Mouse (Mus musculus): ENCODE results near the gene Polr3g. TPM values are rescaled to one million over a fixed set of nuclear protein-coding genes. Genes with fewer than 3 reads are reported as not detected.
"Not testable (repeated sequence)": the region's sequence is repeated elsewhere in the genome, so short reads cannot be mapped to it uniquely, and the experiment has no call there.

Gene Polr3g
- polyA plus RNA-seq, 2 experiments = 6.5 to 11.7 TPM

DNA sequence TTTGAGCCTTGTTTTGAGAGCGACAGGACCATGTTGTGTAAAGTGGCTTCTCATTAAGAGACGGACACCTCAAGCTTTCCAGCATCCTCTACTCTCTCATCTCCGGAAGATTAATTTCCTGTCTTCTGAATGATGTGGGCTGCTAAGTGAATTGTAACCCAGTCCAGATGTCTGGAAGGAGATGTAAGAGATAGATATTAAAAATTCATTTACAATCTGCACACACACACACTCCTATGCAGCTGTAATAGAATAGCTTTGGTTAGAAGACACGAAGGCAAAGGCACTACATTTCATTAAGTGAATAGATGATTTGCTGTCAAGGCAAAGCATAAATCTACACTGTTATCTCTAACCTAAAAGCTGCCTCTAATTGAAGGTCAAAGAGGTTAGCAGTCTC, 18.3 kb upstream of the Polr3g start:
- Histone ChIP-seq H3K36me3 (replicated peaks; ENCODE audit: control insufficient read depth, insufficient read depth, low read depth) (no peaks in the 10 kb centered on the region), H3K9me3 (ENCODE audit: control insufficient read depth, low read length) (no peaks in the 10 kb centered on the region), H3K9ac (replicated peaks) (no peak overlapping the region), H3K4me3 (ENCODE audit: insufficient read depth in 1 of 2, low read depth in 2 of 2, low read length in 2 of 2) (no peak overlapping the region), H3K27me3 (ENCODE audit: control insufficient read depth, insufficient read depth, low read length) (no peaks in the 10 kb centered on the region), H3K4me2 (ENCODE audit: low read depth) (no peak overlapping the region), H3K27ac (no peak overlapping the region), H3K4me1 (replicated peaks; ENCODE audit: control insufficient read depth in 2 of 2, insufficient read depth in 2 of 2, low read length in 1 of 2) (peaks cover 7 to 15% of the 10 kb centered on the region in 2 experiments)
- TF ChIP-seq EP300 (IDR thresholded peaks at IDR 0.05; ENCODE audit: low read depth) (no peak), CTCF (IDR thresholded peaks at IDR 0.05; ENCODE audit: low read depth) (no peak)
- ATAC-seq (ENCODE audit: insufficient read depth) (no peak), DNase-seq (ENCODE audit: low read depth in 3 of 3, low spot score in 3 of 3) (no peak)
- 79% methylated on average over 4 of the region's 4 CpGs for WGBS (ENCODE audit: insufficient replicate concordance)

DNA sequence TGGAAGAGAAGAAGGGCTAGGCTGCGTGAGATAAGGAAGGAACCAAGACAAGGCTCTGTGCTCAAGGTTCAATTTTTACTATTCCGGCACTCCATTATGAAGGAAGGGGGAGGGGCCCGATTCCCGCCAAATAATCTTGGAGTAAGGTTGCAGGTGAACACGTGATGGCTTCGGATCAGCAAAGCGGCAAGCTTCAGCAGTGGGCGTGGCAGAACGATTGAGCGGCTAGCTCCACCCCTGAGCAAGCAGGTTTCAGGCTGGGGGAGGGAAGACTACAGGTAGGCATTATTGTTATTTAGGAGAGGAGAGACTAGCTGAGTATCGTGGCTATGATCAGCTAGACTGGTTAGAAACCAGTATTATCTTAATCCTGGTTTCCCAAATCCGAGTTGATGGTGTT, 17.3 kb upstream of the Polr3g start:
- H3K27ac ChIP-seq; H3K9ac ChIP-seq (replicated peaks); ATAC-seq (ENCODE audit: insufficient read depth); H3K36me3 ChIP-seq (replicated peaks; ENCODE audit: control insufficient read depth, insufficient read depth, low read depth); DNase-seq (ENCODE audit: low read depth in 3 of 3, low spot score in 3 of 3); H3K4me2 ChIP-seq (ENCODE audit: low read depth); H3K9me3 ChIP-seq (ENCODE audit: control insufficient read depth, low read length); H3K27me3 ChIP-seq (ENCODE audit: control insufficient read depth, insufficient read depth, low read length); H3K4me3 ChIP-seq (ENCODE audit: insufficient read depth in 1 of 2, low read depth in 2 of 2, low read length in 2 of 2): not testable (repeated sequence)
- WGBS (ENCODE audit: insufficient replicate concordance) = 67% methylated on average over 12 of the region's 12 CpGs
- H3K4me1 ChIP-seq (replicated peaks; ENCODE audit: control insufficient read depth in 2 of 2, insufficient read depth in 2 of 2, low read length in 1 of 2) = peaks cover 7 to 15% of the 10 kb centered on the region in 2 experiments

DNA sequence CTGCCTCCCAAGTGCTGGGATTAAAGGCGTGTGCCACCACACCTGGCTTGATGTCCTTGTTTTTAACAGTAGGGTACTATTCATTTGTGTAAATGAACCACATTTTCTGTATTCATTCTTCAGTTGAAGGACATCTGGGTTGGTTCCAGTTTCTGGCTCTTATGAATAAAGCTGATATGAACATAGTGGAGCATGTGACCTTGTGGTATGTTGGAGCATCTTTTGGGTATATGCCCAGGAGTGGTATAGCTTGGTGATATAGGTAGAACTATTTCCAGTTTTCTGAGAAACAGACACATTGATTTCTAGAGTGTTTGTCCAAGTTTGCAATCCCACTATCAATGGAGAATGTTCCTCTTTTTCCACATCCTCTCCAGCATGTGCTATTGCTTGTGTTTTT, 3.1 kb upstream of the Polr3g start:
- WGBS (ENCODE audit: insufficient replicate concordance) = 71% methylated on average over 1 of the region's 1 CpGs
- no peaks in the 10 kb centered on the region for H3K36me3 ChIP-seq (replicated peaks; ENCODE audit: control insufficient read depth, insufficient read depth, low read depth)
- no peak overlapping the region for H3K9ac ChIP-seq (replicated peaks)
- no peak overlapping the region for H3K4me2 ChIP-seq (ENCODE audit: low read depth)
- H3K4me1 ChIP-seq (replicated peaks; ENCODE audit: control insufficient read depth in 2 of 2, insufficient read depth in 2 of 2, low read length in 1 of 2) = peaks cover 15 to 20% of the 10 kb centered on the region in 2 experiments
- no peaks in the 10 kb centered on the region for H3K9me3 ChIP-seq (ENCODE audit: control insufficient read depth, low read length)
- H3K27me3 ChIP-seq (ENCODE audit: control insufficient read depth, insufficient read depth, low read length) = no peaks in the 10 kb centered on the region
- DNase-seq (ENCODE audit: low read depth in 3 of 3, low spot score in 3 of 3) (no peak), ATAC-seq (ENCODE audit: insufficient read depth) (no peak)
- H3K27ac ChIP-seq = no peak overlapping the region
- no peak overlapping the region for H3K4me3 ChIP-seq (ENCODE audit: insufficient read depth in 1 of 2, low read depth in 2 of 2, low read length in 2 of 2)
- TF ChIP-seq EP300 (IDR thresholded peaks at IDR 0.05; ENCODE audit: low read depth) (no peak), CTCF (IDR thresholded peaks at IDR 0.05; ENCODE audit: low read depth) (no peak)

DNA sequence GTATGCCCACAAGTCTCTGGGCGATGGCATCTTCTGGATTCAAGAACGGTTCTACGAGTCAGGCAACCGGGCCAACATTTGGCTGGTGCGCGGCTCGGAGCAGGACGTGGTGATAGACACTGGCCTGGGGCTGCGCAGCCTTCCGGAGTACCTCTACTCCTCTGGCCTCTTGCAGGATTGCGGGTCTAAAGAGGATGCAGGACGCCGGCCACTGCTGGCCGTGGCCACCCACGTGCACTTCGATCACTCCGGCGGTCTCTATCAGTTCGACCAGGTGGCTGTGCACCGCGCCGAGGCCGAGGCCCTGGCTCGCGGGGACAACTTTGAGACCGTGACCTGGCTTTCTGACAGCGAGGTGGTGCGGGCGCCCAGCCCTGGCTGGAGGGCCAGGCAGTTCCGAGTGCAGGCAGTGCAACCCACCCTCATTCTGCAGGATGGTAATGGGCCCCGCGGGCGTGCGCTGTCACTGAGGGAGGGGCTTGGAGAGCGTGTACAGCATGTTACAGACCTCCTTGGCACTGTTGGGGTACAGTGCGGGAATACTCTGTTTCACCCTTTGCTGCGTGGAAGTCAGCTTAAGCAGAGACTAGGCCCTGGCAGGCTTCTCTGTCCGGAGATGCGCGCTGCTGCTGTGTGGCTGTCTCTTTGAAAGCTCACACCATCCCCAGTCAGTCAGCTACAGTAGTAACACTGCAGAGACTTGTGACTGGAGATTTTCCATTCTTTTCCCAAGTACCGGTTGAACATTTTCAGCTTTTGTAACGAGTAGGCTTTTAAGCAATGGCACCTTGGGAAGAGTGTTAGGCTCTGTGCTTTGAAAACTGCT, 946 bp upstream of the Polr3g start:
- Histone ChIP-seq H3K36me3 (replicated peaks; ENCODE audit: control insufficient read depth, insufficient read depth, low read depth) (no peaks in the 10 kb centered on the region), H3K4me1 (replicated peaks; ENCODE audit: control insufficient read depth in 2 of 2, insufficient read depth in 2 of 2, low read length in 1 of 2) (peaks cover 17 to 22% of the 10 kb centered on the region in 2 experiments), H3K9ac (replicated peaks) (peak overlapping the region; percentile 55), H3K27me3 (ENCODE audit: control insufficient read depth, insufficient read depth, low read length) (no peaks in the 10 kb centered on the region), H3K4me2 (ENCODE audit: low read depth) (peak overlapping the region; percentile 86), H3K4me3 (ENCODE audit: insufficient read depth in 1 of 2, low read depth in 2 of 2, low read length in 2 of 2) (peak overlapping the region; percentile 66 to 90), H3K9me3 (ENCODE audit: control insufficient read depth, low read length) (no peaks in the 10 kb centered on the region), H3K27ac (peak overlapping the region; percentile 53)
- DNase-seq (ENCODE audit: low read depth in 3 of 3, low spot score in 3 of 3) = no peak
- ATAC-seq (ENCODE audit: insufficient read depth) = peak; percentile 34
- TF ChIP-seq EP300 (IDR thresholded peaks at IDR 0.05; ENCODE audit: low read depth) (no peak), CTCF (IDR thresholded peaks at IDR 0.05; ENCODE audit: low read depth) (no peak)
- 1% methylated on average over 42 of the region's 42 CpGs for WGBS (ENCODE audit: insufficient replicate concordance)

DNA sequence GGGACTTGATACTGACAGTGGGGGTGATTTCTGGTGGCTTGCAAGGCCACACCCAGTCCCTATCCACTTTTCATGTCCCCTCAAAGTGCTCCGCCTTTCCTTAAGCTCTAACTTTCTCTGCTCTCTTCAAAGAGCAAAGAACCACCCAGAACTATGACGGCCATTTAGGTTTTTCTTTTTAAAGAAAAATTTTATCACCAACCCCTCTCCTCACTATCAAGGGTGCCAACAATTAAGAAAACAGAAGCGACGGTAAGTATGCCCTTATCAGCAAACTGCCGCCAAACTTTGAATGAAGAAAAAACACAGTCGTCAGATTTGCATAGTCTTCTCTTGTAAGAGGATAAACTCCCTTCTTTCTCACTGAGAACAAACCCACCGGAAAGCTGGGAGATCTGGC, 547 bp downstream of the Polr3g start:
- H3K4me3 ChIP-seq (ENCODE audit: insufficient read depth in 1 of 2, low read depth in 2 of 2, low read length in 2 of 2) = peak overlapping the region; percentile 66 to 90
- no peak for TF ChIP-seq CTCF (IDR thresholded peaks at IDR 0.05; ENCODE audit: low read depth)
- no peak; the same call in 1 of the 2 replicates for TF ChIP-seq EP300 (IDR thresholded peaks at IDR 0.05; ENCODE audit: low read depth)
- peak overlapping the region; percentile 53 for H3K27ac ChIP-seq
- H3K4me2 ChIP-seq (ENCODE audit: low read depth) = peak overlapping the region; percentile 86
- no peaks in the 10 kb centered on the region for H3K27me3 ChIP-seq (ENCODE audit: control insufficient read depth, insufficient read depth, low read length)
- 2% methylated on average over 7 of the region's 7 CpGs for WGBS (ENCODE audit: insufficient replicate concordance)
- H3K9ac ChIP-seq (replicated peaks) = peak overlapping the region; percentile 61
- peak in 2 of 3 experiments; percentile 44 to 45 for DNase-seq (ENCODE audit: low read depth in 3 of 3, low spot score in 3 of 3)
- no peaks in the 10 kb centered on the region for H3K36me3 ChIP-seq (replicated peaks; ENCODE audit: control insufficient read depth, insufficient read depth, low read depth)
- ATAC-seq (ENCODE audit: insufficient read depth) = no peak
- peaks cover 17 to 22% of the 10 kb centered on the region in 2 experiments for H3K4me1 ChIP-seq (replicated peaks; ENCODE audit: control insufficient read depth in 2 of 2, insufficient read depth in 2 of 2, low read length in 1 of 2)
- no peaks in the 10 kb centered on the region for H3K9me3 ChIP-seq (ENCODE audit: control insufficient read depth, low read length)

Data from liver, embryonic 14.5 days (tissue).